Mouse (Mus musculus) heart, embryonic 12.5 days (tissue): Measurements from ENCODE around the gene Kif17. TPM values are rescaled to one million over a fixed set of nuclear protein-coding genes. Genes with fewer than 3 reads are reported as not detected.

Experiments
- ATAC-seq: fragments of 200-750 bp; cut with Nextera tagmentation; 2 replicates; pipeline ENCODE4 v1.8.0; 2017; ENCODE audit warnings: moderate TSS enrichment, moderate library complexity; ENCODE audit not compliant: insufficient number of reproducible peaks, low FRiP score
- H3K27ac ChIP-seq: fragments of 300-500 bp; sonication (generic); 2 replicates; pipeline ENCODE4 v1.5.1; 2016; ENCODE audit warnings: mild to moderate bottlenecking, moderate library complexity; ENCODE audit not compliant: poor library complexity, severe bottlenecking
- H3K27me3 ChIP-seq: fragments of 300-500 bp; sonication (generic); replicated peaks from 2 replicates; pipeline ENCODE4 v1.6.1; 2016; ENCODE audit warnings: mild to moderate bottlenecking, moderate library complexity
- H3K36me3 ChIP-seq: fragments of 300-500 bp; sonication (generic); 2 replicates; pipeline ENCODE4 v1.6.1; 2016; ENCODE audit warnings: mild to moderate bottlenecking, moderate library complexity
- H3K4me1 ChIP-seq: fragments of 300-500 bp; sonication (generic); replicated peaks from 2 replicates; pipeline ENCODE4 v1.6.1; 2016; ENCODE audit warnings: mild to moderate bottlenecking
- H3K4me2 ChIP-seq: fragments of 300-500 bp; sonication (generic); 2 replicates; pipeline ENCODE4 v1.6.1; 2016; ENCODE audit warnings: mild to moderate bottlenecking, moderate library complexity
- H3K4me3 ChIP-seq: fragments of 300-500 bp; sonication (generic); 2 replicates; pipeline ENCODE4 v1.5.1; 2016; ENCODE audit warnings: mild to moderate bottlenecking
- H3K9ac ChIP-seq: fragments of 300-500 bp; sonication (generic); 2 replicates; pipeline ENCODE4 v1.6.1; 2016; ENCODE audit warnings: mild to moderate bottlenecking, moderate library complexity
- H3K9me3 ChIP-seq: fragments of 300-500 bp; sonication (generic); replicated peaks from 2 replicates; pipeline ENCODE4 v1.6.1; 2016; ENCODE audit warnings: mild to moderate bottlenecking, moderate library complexity
- WGBS: fragments of 180-500 bp; shearing (Covaris S2); methylation state at CpG from one replicate; pipeline ENCODE4 v1.1.7; 2016; 5-methylcytosine and 5-hydroxymethylcytosine counted together
- polyA plus RNA-seq: library from polyadenylated mRNA; unstranded; fragments of >200 nt; fragmentation: Nextera tagmentation; extraction: Ambion mirVana; gene quantifications from 2 replicates; pipeline ENCODE4 v1.2.1, GENCODE M21; 2016

Kif17 gene
- polyA plus RNA-seq, 1 experiment from 2014 or later = 0.52 TPM

GRCm38 (mm10) chr4:138315781-138316180 is 65.5 kb downstream of the Kif17 start:
- no peak for ATAC-seq
- no peaks in the 10 kb centered on the region for H3K27me3 ChIP-seq
- H3K9ac ChIP-seq = no peak overlapping the region
- H3K4me2 ChIP-seq = no peak overlapping the region
- no peaks in the 10 kb centered on the region for H3K9me3 ChIP-seq
- peaks cover 79% of the 10 kb centered on the region for H3K36me3 ChIP-seq
- no peak overlapping the region for H3K27ac ChIP-seq
- WGBS = 71% methylated on average over 9 of the region's 9 CpGs
- H3K4me3 ChIP-seq = no peak overlapping the region
- H3K4me1 ChIP-seq = peaks cover 2% of the 10 kb centered on the region

DNA sequence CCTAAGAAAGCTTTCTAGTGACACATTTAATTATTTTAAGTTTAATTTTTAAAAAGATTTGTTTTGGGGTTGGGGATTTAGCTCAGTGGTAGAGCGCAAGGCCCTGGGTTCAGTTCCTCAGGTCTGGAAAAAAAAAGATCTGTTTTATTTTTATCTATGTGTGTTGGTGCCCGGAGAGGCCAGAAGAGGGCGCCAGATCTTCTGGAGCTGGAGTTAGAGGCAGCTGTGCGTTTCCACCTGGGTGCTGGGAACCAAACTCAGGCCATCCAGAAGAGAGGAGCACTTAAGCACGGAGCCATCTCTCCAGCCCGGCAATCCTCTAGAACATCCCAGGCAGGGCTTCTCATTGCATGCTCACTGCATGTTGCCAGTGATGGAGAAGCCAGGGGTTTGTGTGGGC is 66.1 kb downstream of the Kif17 start:
- peaks cover 8% of the 10 kb centered on the region for H3K4me1 ChIP-seq
- no peak overlapping the region for H3K4me3 ChIP-seq
- no peak for ATAC-seq
- H3K27ac ChIP-seq = no peak overlapping the region
- H3K9me3 ChIP-seq = no peaks in the 10 kb centered on the region
- H3K36me3 ChIP-seq = peaks cover 73% of the 10 kb centered on the region
- H3K4me2 ChIP-seq = no peak overlapping the region
- no peak overlapping the region for H3K9ac ChIP-seq
- WGBS = 84% methylated on average over 6 of the region's 6 CpGs
- H3K27me3 ChIP-seq = no peaks in the 10 kb centered on the region

GRCm38 (mm10) chr4:138318509-138319266 is 68.5 kb downstream of the Kif17 start:
- Histone ChIP-seq H3K9me3 (no peaks in the 10 kb centered on the region), H3K36me3 (peaks cover 50% of the 10 kb centered on the region), H3K4me2 (no peak overlapping the region), H3K9ac (no peak overlapping the region), H3K4me3 (no peak overlapping the region), H3K27me3 (no peaks in the 10 kb centered on the region), H3K27ac (no peak overlapping the region), H3K4me1 (peaks cover 29% of the 10 kb centered on the region)
- WGBS = 49% methylated on average over 6 of the region's 6 CpGs
- no peak for ATAC-seq

DNA sequence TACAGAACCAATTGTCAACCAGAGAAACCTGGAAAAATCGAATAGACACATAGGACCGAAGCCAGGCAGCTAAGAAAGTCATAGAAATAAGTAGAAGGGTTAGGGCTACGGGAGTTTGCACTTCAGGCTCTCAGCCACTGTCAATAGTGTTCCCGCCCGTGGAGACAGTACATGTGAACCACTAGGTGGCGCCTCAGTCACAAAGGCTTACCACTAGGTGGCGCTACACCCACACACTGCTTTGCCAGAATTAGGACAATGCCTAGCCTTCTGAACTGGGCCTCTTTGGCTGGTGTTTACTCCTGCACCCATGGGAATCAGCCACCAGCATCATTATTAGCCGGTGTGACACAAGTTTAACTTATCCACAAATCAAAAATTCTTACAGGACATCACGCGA is 69.3 kb downstream of the Kif17 start:
- H3K4me3 ChIP-seq = no peak overlapping the region
- H3K36me3 ChIP-seq = peaks cover 41% of the 10 kb centered on the region
- H3K9me3 ChIP-seq = no peaks in the 10 kb centered on the region
- WGBS = 32% methylated on average over 10 of the region's 10 CpGs
- peaks cover 36% of the 10 kb centered on the region for H3K4me1 ChIP-seq
- ATAC-seq = no peak
- H3K9ac ChIP-seq = no peak overlapping the region
- no peak overlapping the region for H3K4me2 ChIP-seq
- no peak overlapping the region for H3K27ac ChIP-seq
- H3K27me3 ChIP-seq = no peaks in the 10 kb centered on the region

DNA sequence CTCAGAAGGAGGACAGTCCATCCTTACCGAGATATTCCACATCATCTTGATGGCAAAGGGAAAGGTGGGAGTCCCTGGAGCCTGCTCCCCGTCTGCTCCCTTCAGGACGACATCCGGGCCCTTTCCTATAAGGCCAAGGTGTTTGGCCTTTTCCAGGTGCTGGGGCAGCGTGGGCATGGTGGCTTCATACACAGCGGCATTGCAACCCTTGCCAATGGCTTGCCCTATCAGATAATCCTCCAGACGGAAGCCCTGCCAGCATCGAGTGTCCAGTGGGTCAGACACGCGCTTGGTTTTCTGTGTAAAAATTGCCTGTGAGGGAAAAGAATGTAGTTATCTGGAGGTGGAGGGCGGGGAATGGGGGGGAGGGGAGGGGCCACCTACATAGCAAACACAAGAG is 70.5 kb downstream of the Kif17 start:
- WGBS = 61% methylated on average over 11 of the region's 11 CpGs
- ATAC-seq = no peak
- H3K4me1 ChIP-seq = peaks cover 40% of the 10 kb centered on the region
- H3K9ac ChIP-seq = 0 out of 2 replicates have a peak overlapping the region, but pooled peaks have one; percentile 8
- H3K4me2 ChIP-seq = no peak overlapping the region
- no peaks in the 10 kb centered on the region for H3K9me3 ChIP-seq
- H3K27me3 ChIP-seq = no peaks in the 10 kb centered on the region
- H3K27ac ChIP-seq = no peak overlapping the region
- H3K4me3 ChIP-seq = no peak overlapping the region
- H3K36me3 ChIP-seq = peaks cover 30% of the 10 kb centered on the region

DNA sequence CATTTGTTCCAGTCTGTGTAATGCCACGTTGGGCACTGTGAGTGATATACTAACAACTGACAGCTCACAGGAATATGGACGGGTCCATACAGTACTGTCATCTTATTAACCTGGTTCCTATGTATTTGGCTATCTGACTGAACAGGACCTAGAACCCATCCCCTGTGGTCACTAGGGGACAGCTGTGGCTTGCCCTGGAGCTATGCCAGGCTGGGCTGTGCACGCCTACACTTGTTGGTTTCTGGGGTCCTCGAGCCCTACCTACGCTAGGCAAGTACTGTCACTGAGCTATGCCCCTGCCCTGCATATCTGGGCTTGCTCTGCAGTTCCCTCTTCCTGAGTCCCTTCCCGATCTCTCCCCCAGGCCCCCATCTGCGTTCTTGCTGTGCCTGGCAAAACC is 71.3 kb downstream of the Kif17 start:
- Histone ChIP-seq H3K9me3 (no peaks in the 10 kb centered on the region), H3K4me1 (peaks cover 42% of the 10 kb centered on the region), H3K4me3 (no peak overlapping the region), H3K27me3 (no peaks in the 10 kb centered on the region), H3K4me2 (no peak overlapping the region), H3K27ac (no peak overlapping the region), H3K36me3 (peaks cover 23% of the 10 kb centered on the region), H3K9ac (no peak overlapping the region)
- 77% methylated on average over 7 of the region's 7 CpGs for WGBS
- ATAC-seq = no peak

GRCm38 (mm10) chr4:138322692-138323091 is 72.5 kb downstream of the Kif17 start:
- H3K27ac ChIP-seq = peak overlapping the region; percentile 98
- WGBS = 63% methylated on average over 4 of the region's 4 CpGs
- H3K4me1 ChIP-seq = peaks cover 44% of the 10 kb centered on the region

DNA sequence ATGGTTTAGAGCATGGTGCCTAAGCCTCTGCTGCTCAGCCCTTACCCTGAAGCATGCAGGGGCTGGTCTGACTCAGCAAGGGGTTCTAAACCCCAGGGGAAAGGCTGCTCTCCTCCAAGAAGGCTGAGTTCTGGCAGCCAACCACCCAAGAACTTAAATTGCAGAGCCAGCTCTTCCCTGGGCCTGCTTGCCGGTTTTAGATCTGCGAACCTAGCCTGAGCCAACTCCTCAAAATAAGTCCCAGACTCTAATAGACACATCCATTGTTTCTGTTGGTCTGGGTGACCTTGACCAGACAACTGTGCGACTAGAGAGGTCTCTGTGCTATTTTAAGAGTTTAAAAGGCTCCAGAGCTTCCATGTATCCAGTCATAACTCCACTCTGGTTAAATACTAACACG is 73.5 kb downstream of the Kif17 start:
- H3K4me1 ChIP-seq = peaks cover 47% of the 10 kb centered on the region
- WGBS = 44% methylated on average over 4 of the region's 4 CpGs

More at GRCm38 (mm10) chr4:138322692-138323091, 72.5 kb downstream of the Kif17 start:
- Histone ChIP-seq H3K36me3 (peaks cover 11% of the 10 kb centered on the region; the same call in 1 of the 2 replicates), H3K27me3 (no peaks in the 10 kb centered on the region), H3K4me3 (no peak overlapping the region), H3K9ac (no peak overlapping the region), H3K4me2 (no peak overlapping the region), H3K9me3 (no peaks in the 10 kb centered on the region)
- no peak for ATAC-seq

GRCm38 (mm10) chr4:138324451-138324850 is 74.2 kb downstream of the Kif17 start:
- Histone ChIP-seq H3K4me3 (no peak overlapping the region), H3K27me3 (0 out of 2 replicates have a peak, but pooled peaks cover 5% of the 10 kb centered on the region), H3K4me2 (peak overlapping the region; percentile 42), H3K9ac (no peak overlapping the region), H3K4me1 (peaks cover 47% of the 10 kb centered on the region), H3K9me3 (no peaks in the 10 kb centered on the region), H3K27ac (peak overlapping the region; percentile 98), H3K36me3 (peaks cover 10% of the 10 kb centered on the region; the same call in 1 of the 2 replicates)
- WGBS = 80% methylated on average over 3 of the region's 3 CpGs
- ATAC-seq = no peak

More for the DNA sequence above, 73.5 kb downstream of the Kif17 start:
- H3K9me3 ChIP-seq = no peaks in the 10 kb centered on the region
- H3K9ac ChIP-seq = 0 out of 2 replicates have a peak overlapping the region, but pooled peaks have one; percentile 35
- peak overlapping the region; percentile 42 for H3K4me2 ChIP-seq
- H3K4me3 ChIP-seq = no peak overlapping the region
- no peak for ATAC-seq
- H3K36me3 ChIP-seq = peaks cover 10% of the 10 kb centered on the region; the same call in 1 of the 2 replicates
- H3K27me3 ChIP-seq = no peaks in the 10 kb centered on the region
- H3K27ac ChIP-seq = peak overlapping the region; percentile 98

DNA sequence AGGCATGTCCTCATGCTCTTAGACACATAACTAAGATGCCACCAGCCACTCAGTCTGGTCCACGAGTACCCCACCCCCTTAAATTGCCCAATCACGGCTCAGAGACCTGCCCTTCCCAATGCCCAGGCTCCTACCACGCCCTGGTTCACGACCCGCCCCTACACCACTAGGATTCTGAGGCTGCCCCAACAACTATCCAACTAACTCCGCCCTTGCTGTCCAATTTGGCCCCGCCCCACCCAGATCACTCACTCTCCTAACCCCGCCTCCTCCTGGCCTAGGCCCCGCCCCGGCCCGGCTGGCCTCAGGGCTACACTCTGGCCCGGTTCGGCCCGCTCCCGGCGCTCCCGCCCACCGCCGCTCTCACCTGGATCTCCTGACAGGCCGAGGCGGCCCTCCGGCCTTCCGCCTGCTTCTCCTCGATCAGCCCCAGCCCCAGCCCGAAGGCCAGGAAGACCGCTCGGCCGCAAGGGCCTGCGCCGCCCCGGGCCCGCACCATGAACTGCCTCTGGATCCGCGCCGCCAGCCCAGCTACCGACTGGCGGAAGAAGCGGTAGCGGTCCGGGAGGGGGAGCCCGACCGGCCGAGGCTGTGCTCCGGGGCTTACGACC is 75.3 kb downstream of the Kif17 start:
- 0 out of 2 replicates have a peak, but pooled peaks cover 6% of the 10 kb centered on the region for H3K27me3 ChIP-seq
- H3K4me1 ChIP-seq = peaks cover 47% of the 10 kb centered on the region
- H3K9me3 ChIP-seq = no peaks in the 10 kb centered on the region
- peak overlapping the region; percentile 72 for H3K4me3 ChIP-seq
- H3K36me3 ChIP-seq = peaks cover 2% of the 10 kb centered on the region; the same call in 1 of the 2 replicates
- H3K9ac ChIP-seq = peak overlapping the region; percentile 85
- peak; percentile 95 for ATAC-seq
- peak overlapping the region; percentile 97 for H3K27ac ChIP-seq
- WGBS = under 1% methylated on average over 45 of the region's 45 CpGs
- peak overlapping the region; percentile 69 for H3K4me2 ChIP-seq

GRCm38 (mm10) chr4:138326077-138326695 is 76.0 kb downstream of the Kif17 start, which contains the start of gene Pink1:
Gene Pink1, minus strand, starts transcription at chr4:138326307.
- no peaks in the 10 kb centered on the region for H3K9me3 ChIP-seq
- peak within 1 kb of the TSS; percentile 85 for H3K9ac ChIP-seq
- peak within 1 kb of the TSS; percentile 69 for H3K4me2 ChIP-seq
- H3K36me3 ChIP-seq = no peaks in the 10 kb centered on the region
- WGBS = 3% methylated on average over 41 of the region's 41 CpGs
- peak within 1 kb of the TSS; percentile 97 for H3K27ac ChIP-seq
- H3K27me3 ChIP-seq = peaks cover 9% of the 10 kb centered on the region; the same call in 1 of the 2 replicates
- peaks cover 41% of the 10 kb centered on the region for H3K4me1 ChIP-seq
- peak within 1 kb of the TSS; percentile 72 for H3K4me3 ChIP-seq
- peak; percentile 79 for ATAC-seq
